Mouse (Mus musculus) c-Kit-positive CD71-negative TER-119-negative erythroid progenitor cells, embryonic 14.5 days (primary cell): ENCODE results near the gene Atp6v1f.

Source experiments
- DNase-seq: peaks from one replicate; pipeline ENCODE4 v3.0.0-alpha.2; 2013; ENCODE audit warnings: low read depth

The Atp6v1f gene

GRCm38 (mm10) chr6:29463388-29463787, 4.1 kb upstream of the Atp6v1f start:
- no peak for DNase-seq

GRCm38 (mm10) chr6:29468851-29469250, 1.3 kb downstream of the Atp6v1f start:
- DNase-seq: no peak

- no peak for DNase-seq
Observed at GRCm38 (mm10) chr6:29471137-29471536, 3.6 kb downstream of the Atp6v1f start, which contains the start of gene Atp6v1fnb. TSS of gene Atp6v1fnb (plus strand) at chr6:29471437.

GRCm38 (mm10) chr6:29473941-29474691, 6.6 kb downstream of the Atp6v1f start:
- DNase-seq: peak; percentile 86

GRCm38 (mm10) chr6:29474736-29475135, 7.2 kb downstream of the Atp6v1f start:
- DNase-seq: no peak

- no peak for DNase-seq
Observed at GRCm38 (mm10) chr6:29482691-29483090, 15.2 kb downstream of the Atp6v1f start.

GRCm38 (mm10) chr6:29484716-29485559, 17.4 kb downstream of the Atp6v1f start:
- DNase-seq: peak; percentile 69

- no peak for DNase-seq
Observed at GRCm38 (mm10) chr6:29485951-29486350, 18.4 kb downstream of the Atp6v1f start.

- no peak for DNase-seq
Observed at GRCm38 (mm10) chr6:29494101-29494500, 26.6 kb downstream of the Atp6v1f start.

- no peak for DNase-seq
Observed at GRCm38 (mm10) chr6:29496270-29496669, 28.8 kb downstream of the Atp6v1f start.

- DNase-seq: no peak
Observed at GRCm38 (mm10) chr6:29497791-29498190, 30.3 kb downstream of the Atp6v1f start.

GRCm38 (mm10) chr6:29500177-29500576, 32.7 kb downstream of the Atp6v1f start:
- DNase-seq: no peak

GRCm38 (mm10) chr6:29500810-29501209, 33.3 kb downstream of the Atp6v1f start:
- no peak for DNase-seq

- no peak for DNase-seq
Observed at GRCm38 (mm10) chr6:29501599-29501998, 34.1 kb downstream of the Atp6v1f start.

GRCm38 (mm10) chr6:29505493-29505892, 38.0 kb downstream of the Atp6v1f start:
- no peak for DNase-seq

GRCm38 (mm10) chr6:29506834-29507233, 39.3 kb downstream of the Atp6v1f start:
- DNase-seq: no peak

GRCm38 (mm10) chr6:29507447-29508309, 40.2 kb downstream of the Atp6v1f start, which contains the start of gene Kcp:
TSS of gene Kcp (minus strand) at chr6:29507952.
- no peak for DNase-seq

GRCm38 (mm10) chr6:29509086-29509485, 41.6 kb downstream of the Atp6v1f start:
- no peak for DNase-seq

- DNase-seq: peak; percentile 47
Observed at GRCm38 (mm10) chr6:29513284-29513683, 45.8 kb downstream of the Atp6v1f start.

- DNase-seq: peak; percentile 78
Observed at GRCm38 (mm10) chr6:29517139-29517538, 49.6 kb downstream of the Atp6v1f start.
